Mouse (Mus musculus) liver, embryonic 14.5 days (tissue): ENCODE data around the gene Gatb. TPM values are rescaled to one million over a fixed set of nuclear protein-coding genes. Genes with fewer than 3 reads are reported as not detected.

ENCODE experiments used
- ATAC-seq: fragments of 200-750 bp; cut with Nextera tagmentation; 2 replicates; pipeline ENCODE4 v1.8.0; 2017; ENCODE audit warnings: moderate number of reproducible peaks, mild to moderate bottlenecking, moderate library complexity; ENCODE audit not compliant: insufficient read depth
- DNase-seq, 3 experiments: peaks; one replicate each; pipeline ENCODE4 v3.0.0-alpha.2; 2012 to 2013; ENCODE audit warnings: low read depth in 3 of 3, low spot score in 3 of 3
- H3K27ac ChIP-seq: fragments of 300-500 bp; sonication (generic); 2 replicates; pipeline ENCODE4 v1.5.1; 2014; ENCODE audit warnings: moderate library complexity, mild to moderate bottlenecking, control low read depth, inconsistent platforms
- H3K27me3 ChIP-seq: fragments of 300-500 bp; sonication (generic); 2 replicates; pipeline ENCODE4 v1.6.1; 2014; ENCODE audit warnings: mild to moderate bottlenecking, low read length, moderate library complexity; ENCODE audit not compliant: control insufficient read depth, insufficient read depth
- H3K36me3 ChIP-seq: fragments of 300-500 bp; sonication (generic); replicated peaks from 2 replicates; pipeline ENCODE4 v1.6.1; 2014; ENCODE audit warnings: low read depth; ENCODE audit not compliant: control insufficient read depth, insufficient read depth
- H3K4me1 ChIP-seq, 2 experiments: fragments of 200-500 bp in 1 of 2; fragments of 300-500 bp in 1 of 2; sonication (generic) in 1 of 2; replicated peaks; 2 replicates each; pipeline ENCODE4 v1.6.1; 2012 to 2014; ENCODE audit warnings: antibody characterized with exemption in 1 of 2, inconsistent platforms in 1 of 2, low read length in 1 of 2; ENCODE audit not compliant: control insufficient read depth in 2 of 2, insufficient read depth in 2 of 2
- H3K4me2 ChIP-seq: fragments of 300-500 bp; sonication (generic); 2 replicates; pipeline ENCODE4 v1.6.1; 2014; ENCODE audit warnings: low read depth, mild to moderate bottlenecking, control low read depth, moderate library complexity
- H3K4me3 ChIP-seq, 2 experiments: fragments of 200-500 bp in 1 of 2; fragments of 300-500 bp in 1 of 2; sonication (generic) in 1 of 2; 2 replicates each; pipeline ENCODE4 v1.5.1; 2012 to 2014; ENCODE audit warnings: low read depth in 2 of 2, low read length in 2 of 2, mild to moderate bottlenecking in 2 of 2, control low read depth in 1 of 2, inconsistent platforms in 1 of 2, moderate library complexity in 1 of 2; ENCODE audit not compliant: insufficient read depth in 1 of 2
- H3K9ac ChIP-seq: fragments of 300-500 bp; sonication (generic); replicated peaks from 2 replicates; pipeline ENCODE4 v1.6.1; 2014; ENCODE audit warnings: mild to moderate bottlenecking, control low read depth, moderate library complexity
- H3K9me3 ChIP-seq: fragments of 300-500 bp; sonication (generic); 2 replicates; pipeline ENCODE4 v1.6.1; 2016; ENCODE audit warnings: low read length, mixed read lengths; ENCODE audit not compliant: control insufficient read depth
- CTCF ChIP-seq: IDR thresholded peaks from 2 replicates; pipeline ENCODE4 v1.5.1; 2016; ENCODE audit warnings: antibody characterized with exemption, low read depth, control low read depth
- EP300 ChIP-seq: IDR thresholded peaks from 2 replicates; pipeline ENCODE4 v1.6.1; 2016; ENCODE audit warnings: antibody characterized with exemption, low read depth
- WGBS: fragments of 180-500 bp; shearing (Covaris S2); extraction: QIAGEN DNeasy Blood & Tissue Kit; methylation state at CpG from one replicate; pipeline ENCODE4 v1.1.7; 2014; ENCODE audit not compliant: insufficient replicate concordance; 5-methylcytosine and 5-hydroxymethylcytosine counted together
- polyA plus RNA-seq, 2 experiments: library from polyadenylated mRNA; depleted of rRNA in 1 of 2; stranded (reverse) in 1 of 2; unstranded in 1 of 2; fragments of >200 nt; fragmentation: Nextera tagmentation in 1 of 2; extraction: Ambion mirVana in 1 of 2; gene quantifications; 2 replicates each; pipeline versions ENCODE4 v1.2.1 to v1.2.3; 2012 to 2014

The Gatb gene
- polyA plus RNA-seq, 2 experiments: 6.4 to 15.2 TPM

DNA sequence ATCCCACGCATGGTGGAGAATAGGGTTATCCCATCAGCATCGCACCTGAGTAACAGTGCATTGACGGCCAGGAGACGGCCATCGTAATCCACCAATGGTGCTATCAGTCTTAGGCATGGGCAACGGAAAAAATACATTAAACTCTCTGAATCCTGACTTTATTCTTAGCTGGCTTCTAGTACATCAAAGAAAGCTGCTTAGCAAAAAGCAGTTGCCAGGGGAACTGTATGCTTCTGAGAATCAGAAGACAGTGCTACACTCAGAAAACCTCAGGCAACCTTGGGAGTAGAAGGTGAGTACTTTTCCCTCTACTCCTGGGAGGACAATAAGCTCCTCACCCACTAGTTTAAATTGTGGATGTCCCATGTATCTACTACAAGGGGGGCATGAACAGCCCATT, 93.8 kb downstream of the Gatb start:
- Histone ChIP-seq H3K9ac (no peak overlapping the region), H3K4me2 (no peak overlapping the region), H3K27me3 (no peaks in the 10 kb centered on the region), H3K36me3 (no peaks in the 10 kb centered on the region), H3K4me1 (no peaks in the 10 kb centered on the region), H3K9me3 (no peaks in the 10 kb centered on the region), H3K27ac (no peak overlapping the region), H3K4me3 (no peak overlapping the region)
- WGBS: 70% methylated on average over 6 of the region's 6 CpGs
- TF ChIP-seq EP300: no peak
- no peak for TF ChIP-seq CTCF
- DNase-seq (no peak), ATAC-seq (no peak)

DNA sequence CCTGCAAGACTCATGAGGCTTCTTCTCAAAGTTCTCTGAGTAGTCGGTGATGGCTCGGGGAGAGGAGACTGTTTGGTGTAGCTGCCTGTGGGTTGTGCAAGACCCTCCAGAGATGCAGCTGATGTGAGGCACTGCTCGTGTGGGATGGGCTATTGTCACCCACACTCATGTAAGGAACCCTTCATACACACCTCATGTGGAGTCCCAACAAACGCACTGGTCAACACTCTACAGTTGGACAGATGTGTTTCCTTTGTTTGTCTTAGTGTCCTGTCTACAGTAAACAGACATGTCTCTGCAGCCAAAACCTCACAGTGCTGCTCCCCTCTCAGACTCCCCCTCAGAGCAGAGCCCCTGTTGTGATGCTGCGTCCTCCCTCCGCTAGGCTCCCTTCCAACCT, 95.9 kb downstream of the Gatb start:
- Histone ChIP-seq H3K27me3 (no peaks in the 10 kb centered on the region), H3K27ac (no peak overlapping the region), H3K9ac (no peak overlapping the region), H3K9me3 (no peaks in the 10 kb centered on the region), H3K4me1 (no peaks in the 10 kb centered on the region), H3K4me3 (no peak overlapping the region), H3K4me2 (no peak overlapping the region), H3K36me3 (no peaks in the 10 kb centered on the region)
- WGBS: 69% methylated on average over 6 of the region's 6 CpGs
- TF ChIP-seq EP300: no peak
- no peak for TF ChIP-seq CTCF
- ATAC-seq (no peak), DNase-seq (no peak)

DNA sequence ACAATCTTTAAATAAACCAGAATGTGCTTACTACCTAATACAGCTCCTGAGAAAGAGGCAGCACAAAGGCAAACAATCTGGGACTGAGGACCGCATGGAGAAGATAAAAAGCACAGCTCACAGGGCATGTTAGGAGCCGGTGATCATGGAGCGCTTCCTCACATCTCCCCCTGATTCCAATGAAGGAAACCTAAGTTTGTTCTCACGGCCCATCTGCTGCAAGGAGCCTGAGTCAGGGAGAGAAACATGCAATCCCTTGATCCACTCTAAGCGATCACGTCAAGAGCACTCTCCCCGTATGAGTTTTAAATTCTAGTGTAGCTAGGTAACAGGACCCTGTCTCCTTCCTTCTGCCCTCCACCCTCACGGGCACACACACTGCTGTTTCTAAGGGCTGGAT, 103.2 kb downstream of the Gatb start:
- no peak for TF ChIP-seq EP300
- no peak for TF ChIP-seq CTCF
- peaks cover 0 to 6% of the 10 kb centered on the region in 2 experiments; a peak in 3 of 4 replicates for H3K4me1 ChIP-seq

DNA sequence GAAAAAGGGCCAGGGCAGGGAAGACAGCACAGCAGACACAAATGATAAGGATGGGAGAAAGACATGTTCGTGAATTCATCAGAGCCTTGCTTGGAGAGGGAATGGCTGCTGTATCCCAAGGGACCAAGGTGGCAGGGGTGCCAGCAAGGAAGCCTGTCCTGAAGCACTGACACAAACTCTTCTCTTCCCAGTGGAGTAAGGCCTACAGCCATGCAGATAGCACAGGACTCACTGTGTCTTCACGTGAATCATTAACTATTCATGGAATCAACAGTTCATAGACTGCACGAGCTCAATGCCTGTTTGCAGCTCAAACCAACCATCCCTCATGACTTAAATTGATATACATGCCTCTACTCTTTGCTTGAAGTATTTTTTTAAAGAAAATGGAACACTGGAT, 104.0 kb downstream of the Gatb start:
- no peak overlapping the region for H3K4me2 ChIP-seq
- H3K27ac ChIP-seq: no peak overlapping the region
- ATAC-seq: no peak
- H3K9ac ChIP-seq: no peak overlapping the region
- no peaks in the 10 kb centered on the region for H3K36me3 ChIP-seq
- TF ChIP-seq CTCF (no peak), EP300 (no peak)
- H3K4me3 ChIP-seq: no peak overlapping the region
- no peak for DNase-seq
- H3K27me3 ChIP-seq: no peaks in the 10 kb centered on the region
- WGBS: 61% methylated on average over 3 of the region's 3 CpGs
- H3K4me1 ChIP-seq: peaks cover 0 to 6% of the 10 kb centered on the region in 2 experiments; a peak in 3 of 4 replicates
- H3K9me3 ChIP-seq: no peaks in the 10 kb centered on the region

More for the DNA sequence above, 103.2 kb downstream of the Gatb start:
- WGBS: 77% methylated on average over 8 of the region's 8 CpGs
- no peak overlapping the region for H3K27ac ChIP-seq
- no peak overlapping the region for H3K4me2 ChIP-seq
- no peaks in the 10 kb centered on the region for H3K9me3 ChIP-seq
- no peak for DNase-seq
- H3K27me3 ChIP-seq: no peaks in the 10 kb centered on the region
- ATAC-seq: no peak
- H3K36me3 ChIP-seq: no peaks in the 10 kb centered on the region
- no peak overlapping the region for H3K9ac ChIP-seq
- H3K4me3 ChIP-seq: no peak overlapping the region

DNA sequence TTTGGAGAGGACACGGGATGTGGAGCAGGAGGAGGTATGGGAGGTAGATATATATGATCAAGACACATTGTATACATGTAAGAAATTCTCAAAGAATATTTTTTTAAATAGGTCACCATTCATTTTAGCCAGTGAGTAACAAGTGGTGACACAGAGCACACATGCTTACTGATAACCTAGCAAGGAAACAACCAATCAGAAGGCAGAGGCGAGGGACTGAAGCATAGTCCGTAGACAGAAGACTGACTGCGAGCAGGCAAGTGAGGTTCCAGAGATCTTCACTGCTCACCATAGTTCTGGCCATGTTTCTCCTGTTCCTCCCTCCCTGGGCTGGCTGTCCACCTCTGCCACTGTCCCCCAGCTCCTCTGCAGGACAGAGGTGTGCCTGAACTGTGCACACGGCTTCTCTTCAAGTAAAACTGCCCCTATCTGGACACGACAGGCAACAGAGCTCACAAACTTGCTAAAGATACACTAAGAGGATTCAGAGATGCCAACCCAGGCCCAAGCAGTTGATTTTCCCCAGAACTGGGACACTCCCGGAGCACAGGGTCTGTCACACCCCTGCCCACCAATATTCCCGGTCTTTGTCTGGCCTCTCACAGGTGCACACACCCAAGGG, 105.5 kb downstream of the Gatb start:
- H3K27ac ChIP-seq: no peak overlapping the region

More for the DNA sequence above, 105.5 kb downstream of the Gatb start:
- DNase-seq: peak in 2 of 3 experiments; percentile 16 to 28
- Histone ChIP-seq H3K4me3 (no peak overlapping the region), H3K9me3 (no peaks in the 10 kb centered on the region), H3K4me1 (peaks cover 0 to 6% of the 10 kb centered on the region in 2 experiments; a peak in 3 of 4 replicates), H3K36me3 (no peaks in the 10 kb centered on the region), H3K4me2 (peak overlapping the region; percentile 2; the same call in 1 of the 2 replicates), H3K27me3 (no peaks in the 10 kb centered on the region), H3K9ac (no peak overlapping the region)
- 47% methylated on average over 8 of the region's 8 CpGs for WGBS
- no peak for TF ChIP-seq EP300
- ATAC-seq: peak; percentile 77
